Mouse (Mus musculus): ENCODE data around the gene Olfr1424. TPM values are rescaled to one million over a fixed set of nuclear protein-coding genes. Genes with fewer than 3 reads are reported as not detected.

Olfr1424 gene
- polyA plus RNA-seq, 1 experiment: not detected

DNA sequence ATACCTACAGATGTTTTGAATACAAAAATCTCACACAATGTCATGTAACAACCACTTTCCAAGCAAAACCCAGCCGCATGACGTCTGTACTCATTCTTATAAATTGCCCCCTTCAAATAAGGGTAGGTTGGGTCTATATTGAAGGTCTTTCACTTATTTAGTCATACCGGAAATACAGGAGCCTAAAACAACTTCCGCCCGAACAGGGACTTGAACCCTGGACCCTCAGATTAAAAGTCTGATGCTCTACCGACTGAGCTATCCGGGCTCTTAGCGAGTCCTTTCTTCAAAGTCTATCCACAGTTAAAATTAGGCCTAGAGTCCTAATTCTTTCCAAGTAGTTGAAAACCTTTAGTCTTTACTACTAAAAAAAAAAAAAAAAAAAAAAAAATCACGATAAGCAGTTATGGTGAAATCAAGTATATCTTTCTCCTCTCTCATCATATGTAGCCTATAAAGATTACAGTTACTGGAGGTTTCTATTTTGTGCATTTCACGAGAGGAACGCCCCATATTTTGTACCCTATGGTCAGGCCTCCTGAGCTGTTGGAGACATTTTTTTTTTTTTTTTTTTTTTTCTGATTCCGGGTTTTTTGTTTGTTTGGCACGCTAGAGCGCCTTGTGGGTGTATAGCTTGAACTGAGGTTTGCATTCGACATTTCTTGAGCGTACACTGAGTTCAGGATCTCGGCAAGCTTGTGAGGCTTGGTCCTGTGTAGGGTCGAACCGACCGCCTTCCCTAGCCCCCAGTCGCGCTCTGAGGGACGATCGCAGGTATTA lies 52.8 kb downstream of the Olfr1424 start:
- no peak for DNase-seq (ENCODE audit: low read depth, low spot score)
- whole genome bisulfite sequencing: 3% methylated on average over 24 of the region's 24 CpGs

Other genes starting within 250 kb of the Olfr1424 start
- 24.8 and 30.6 TPM in 2 replicates for gene Stx3, start 243.3 kb downstream of the Olfr1424 start, polyA plus RNA-seq (2012; rRNA removed)
- not detected in 2 replicates for gene Olfr1417, start 223.5 kb downstream of the Olfr1424 start, polyA plus RNA-seq (2012; rRNA removed)
- not detected in 2 replicates for gene Olfr1418, start 201.6 kb downstream of the Olfr1424 start, polyA plus RNA-seq (2012; rRNA removed)
- not detected in 2 replicates for gene Olfr1419, start 187.6 kb downstream of the Olfr1424 start, polyA plus RNA-seq (2012; rRNA removed)
- gene Olfr1420, start 176.1 kb downstream of the Olfr1424 start, polyA plus RNA-seq (2012; rRNA removed): not detected in 2 replicates
- 10.4 and 16.4 TPM in 2 replicates for gene Patl1, start 150.3 kb downstream of the Olfr1424 start, polyA plus RNA-seq (2012; rRNA removed)
- 22.0 and 29.3 TPM in 2 replicates for gene Osbp, start 96.7 kb downstream of the Olfr1424 start, polyA plus RNA-seq (2012; rRNA removed)
- not detected in 2 replicates for gene Olfr1423, start 21.4 kb downstream of the Olfr1424 start, polyA plus RNA-seq (2012; rRNA removed)
- gene Olfr1425, start 15.0 kb upstream of the Olfr1424 start, polyA plus RNA-seq (2012; rRNA removed): not detected in 2 replicates
- not detected in 2 replicates for gene Olfr1426, start 29.3 kb upstream of the Olfr1424 start, polyA plus RNA-seq (2012; rRNA removed)
- not detected in 2 replicates for gene Olfr1427, start 40.7 kb upstream of the Olfr1424 start, polyA plus RNA-seq (2012; rRNA removed)
- gene Olfr1428, start 53.2 kb upstream of the Olfr1424 start, polyA plus RNA-seq (2012; rRNA removed): not detected in 2 replicates
- not detected in 2 replicates for gene Olfr76, start 60.5 kb upstream of the Olfr1424 start, polyA plus RNA-seq (2012; rRNA removed)
- gene Olfr1555-ps1, start 107.4 kb upstream of the Olfr1424 start, polyA plus RNA-seq (2012; rRNA removed): not detected in 2 replicates
- not detected in 2 replicates for gene Olfr1431, start 138.0 kb upstream of the Olfr1424 start, polyA plus RNA-seq (2012; rRNA removed)
- not detected in 2 replicates for gene Olfr1432, start 169.9 kb upstream of the Olfr1424 start, polyA plus RNA-seq (2012; rRNA removed)
- not detected in 2 replicates for gene Olfr262, start 179.0 kb upstream of the Olfr1424 start, polyA plus RNA-seq (2012; rRNA removed)
- gene Olfr235, start 198.3 kb upstream of the Olfr1424 start, polyA plus RNA-seq (2012; rRNA removed): not detected in 2 replicates
- gene Olfr1434, start 217.2 kb upstream of the Olfr1424 start, polyA plus RNA-seq (2012; rRNA removed): not detected in 2 replicates
- gene Olfr1436, start 236.4 kb upstream of the Olfr1424 start, polyA plus RNA-seq (2012; rRNA removed): not detected in 2 replicates

All from large intestine, adult 2 months (tissue).